Mouse (Mus musculus): ENCODE data around the gene Fbxl14.

The Fbxl14 gene

DNA sequence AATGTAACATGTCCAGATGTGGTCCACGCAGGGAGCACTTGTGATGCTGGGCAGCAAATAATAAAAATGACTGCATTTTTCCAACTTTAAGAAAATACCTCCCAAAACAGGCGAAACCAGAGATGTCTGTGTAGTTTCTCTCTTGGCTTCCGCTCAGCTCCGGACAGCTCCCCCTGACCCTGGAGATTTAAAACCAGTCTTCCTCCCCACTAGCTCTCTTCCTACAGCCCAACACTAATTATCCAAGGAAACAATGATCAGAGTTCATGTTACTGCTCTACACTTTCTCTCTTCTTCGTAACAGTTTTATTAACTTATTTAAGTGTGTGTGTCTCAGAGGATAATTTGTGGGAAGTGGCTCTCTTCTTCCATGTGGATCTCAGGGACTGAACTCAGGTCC is 19.1 kb upstream of the Fbxl14 start:
- no peaks in the 10 kb centered on the region for H3K36me3 ChIP-seq (ENCODE audit: insufficient read depth, low read length)

DNA sequence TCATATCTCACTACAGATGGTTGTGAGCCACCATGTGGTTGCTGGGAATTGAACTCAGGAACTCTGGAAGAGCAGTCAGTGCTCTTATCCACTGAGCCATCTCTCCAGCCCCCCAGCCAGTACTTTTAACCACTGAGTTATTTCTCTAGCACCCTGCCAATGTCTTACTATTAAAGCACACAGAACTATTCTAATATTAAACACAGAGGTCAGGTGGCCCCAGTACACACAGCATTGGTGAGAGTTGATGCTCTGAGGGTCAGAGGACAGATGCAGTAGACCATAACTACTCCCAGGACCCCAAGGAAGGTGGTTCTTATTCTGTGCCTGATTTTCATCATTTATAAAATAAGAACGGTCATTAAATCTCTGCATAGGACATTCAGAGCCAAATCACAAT is 13.3 kb upstream of the Fbxl14 start:
- Histone ChIP-seq H3K36me3 (ENCODE audit: insufficient read depth, low read length) (no peaks in the 10 kb centered on the region), H3K4me1 (replicated peaks; ENCODE audit: low read depth, low read length) (no peaks in the 10 kb centered on the region)

More for the DNA sequence above, 19.1 kb upstream of the Fbxl14 start:
- 0 out of 2 replicates have a peak, but pooled peaks cover 5% of the 10 kb centered on the region for H3K27me3 ChIP-seq (ENCODE audit: insufficient read depth, low read length)
- TF ChIP-seq NANOG (IDR thresholded peaks at IDR 0.05; ENCODE audit: borderline replicate concordance, low read length), result no peak
- no peaks in the 10 kb centered on the region; the same call in 1 of the 2 replicates for H3K4me1 ChIP-seq (replicated peaks; ENCODE audit: low read depth, low read length)
- no peaks in the 10 kb centered on the region for H3K9me3 ChIP-seq (ENCODE audit: low read length)
- no peak overlapping the region for H3K4me3 ChIP-seq (replicated peaks; ENCODE audit: low read length)

GRCm38 (mm10) chr6:119466921-119467784 is 12.3 kb upstream of the Fbxl14 start:
- no peaks in the 10 kb centered on the region for H3K27me3 ChIP-seq (ENCODE audit: insufficient read depth, low read length)
- TF ChIP-seq CTCF (conservative IDR thresholded peaks at IDR 0.05; ENCODE audit: low read length) (no peak), NANOG (IDR thresholded peaks at IDR 0.05; ENCODE audit: borderline replicate concordance, low read length) (no peak), POU5F1 (IDR thresholded peaks at IDR 0.05; ENCODE audit: borderline replicate concordance, low read length) (no peak)

More for the DNA sequence above, 13.3 kb upstream of the Fbxl14 start:
- TF ChIP-seq POU5F1 (IDR thresholded peaks at IDR 0.05; ENCODE audit: borderline replicate concordance, low read length) (no peak), CTCF (conservative IDR thresholded peaks at IDR 0.05; ENCODE audit: low read length) (no peak), NANOG (IDR thresholded peaks at IDR 0.05; ENCODE audit: borderline replicate concordance, low read length) (no peak)
- Histone ChIP-seq H3K9me3 (ENCODE audit: low read length) (peaks cover 12% of the 10 kb centered on the region; the same call in 1 of the 2 replicates), H3K4me3 (replicated peaks; ENCODE audit: low read length) (no peak overlapping the region), H3K27me3 (ENCODE audit: insufficient read depth, low read length) (no peaks in the 10 kb centered on the region)

DNA sequence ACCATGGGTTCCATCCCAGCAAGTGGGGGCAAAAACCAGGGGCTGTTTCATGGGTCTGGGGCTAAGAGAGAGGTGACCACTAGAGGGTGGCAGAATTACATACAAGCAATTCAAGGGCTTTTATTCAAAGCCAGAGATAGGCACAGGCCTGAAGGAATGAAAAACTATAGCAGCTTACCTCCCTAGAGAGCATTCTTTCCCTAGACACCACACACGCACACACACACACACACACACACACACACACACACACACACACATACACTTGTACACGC is 11.7 kb upstream of the Fbxl14 start:
- no peak for TF ChIP-seq NANOG (IDR thresholded peaks at IDR 0.05; ENCODE audit: borderline replicate concordance, low read length)
- no peak for TF ChIP-seq POU5F1 (IDR thresholded peaks at IDR 0.05; ENCODE audit: borderline replicate concordance, low read length)
- TF ChIP-seq CTCF (conservative IDR thresholded peaks at IDR 0.05; ENCODE audit: low read length), result no peak
- Histone ChIP-seq H3K4me3 (replicated peaks; ENCODE audit: low read length) (no peak overlapping the region), H3K36me3 (ENCODE audit: insufficient read depth, low read length) (no peaks in the 10 kb centered on the region), H3K9me3 (ENCODE audit: low read length) (peaks cover 12% of the 10 kb centered on the region; the same call in 1 of the 2 replicates), H3K4me1 (replicated peaks; ENCODE audit: low read depth, low read length) (peaks cover 3% of the 10 kb centered on the region; the same call in 1 of the 2 replicates), H3K27me3 (ENCODE audit: insufficient read depth, low read length) (no peaks in the 10 kb centered on the region)

More at GRCm38 (mm10) chr6:119466921-119467784, 12.3 kb upstream of the Fbxl14 start:
- peaks cover 3% of the 10 kb centered on the region; the same call in 1 of the 2 replicates for H3K4me1 ChIP-seq (replicated peaks; ENCODE audit: low read depth, low read length)
- no peaks in the 10 kb centered on the region for H3K36me3 ChIP-seq (ENCODE audit: insufficient read depth, low read length)
- H3K9me3 ChIP-seq (ENCODE audit: low read length), result peaks cover 12% of the 10 kb centered on the region; the same call in 1 of the 2 replicates
- no peak overlapping the region for H3K4me3 ChIP-seq (replicated peaks; ENCODE audit: low read length)

DNA sequence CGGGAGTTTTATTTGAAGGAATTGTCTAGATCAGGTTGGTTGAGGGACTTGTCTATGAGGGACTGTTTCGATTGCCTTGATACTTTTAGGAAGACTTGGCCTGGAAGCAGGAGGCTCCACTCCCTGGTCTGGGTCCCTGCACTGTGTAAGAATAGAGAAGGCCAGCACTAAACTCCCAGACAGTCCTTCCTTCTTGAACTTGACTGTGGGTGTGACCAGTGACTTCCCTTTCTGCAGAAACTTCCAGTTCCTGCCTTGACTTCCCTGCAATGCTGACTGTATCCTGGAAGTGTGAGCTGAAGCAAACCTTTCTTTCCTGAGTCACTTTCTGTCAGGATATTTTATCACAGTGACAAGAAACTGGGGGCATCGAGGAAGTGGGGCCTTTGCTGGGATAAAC is 8.7 kb upstream of the Fbxl14 start:
- H3K36me3 ChIP-seq (ENCODE audit: insufficient read depth, low read length), result no peaks in the 10 kb centered on the region
- peaks cover 12% of the 10 kb centered on the region; the same call in 1 of the 2 replicates for H3K9me3 ChIP-seq (ENCODE audit: low read length)
- H3K4me3 ChIP-seq (replicated peaks; ENCODE audit: low read length), result no peak overlapping the region
- peaks cover 3% of the 10 kb centered on the region; the same call in 1 of the 2 replicates for H3K4me1 ChIP-seq (replicated peaks; ENCODE audit: low read depth, low read length)
- H3K27me3 ChIP-seq (ENCODE audit: insufficient read depth, low read length), result 0 out of 2 replicates have a peak, but pooled peaks cover 5% of the 10 kb centered on the region
- no peak for TF ChIP-seq CTCF (conservative IDR thresholded peaks at IDR 0.05; ENCODE audit: low read length)
- no peak for TF ChIP-seq NANOG (IDR thresholded peaks at IDR 0.05; ENCODE audit: borderline replicate concordance, low read length)
- TF ChIP-seq POU5F1 (IDR thresholded peaks at IDR 0.05; ENCODE audit: borderline replicate concordance, low read length), result no peak

- peaks cover 6% of the 10 kb centered on the region; the same call in 1 of the 2 replicates for H3K4me1 ChIP-seq (replicated peaks; ENCODE audit: low read depth, low read length)
- TF ChIP-seq NANOG (IDR thresholded peaks at IDR 0.05; ENCODE audit: borderline replicate concordance, low read length) (no peak), POU5F1 (IDR thresholded peaks at IDR 0.05; ENCODE audit: borderline replicate concordance, low read length) (no peak), CTCF (conservative IDR thresholded peaks at IDR 0.05; ENCODE audit: low read length) (peak; percentile 89)
- no peaks in the 10 kb centered on the region for H3K36me3 ChIP-seq (ENCODE audit: insufficient read depth, low read length)
- no peak overlapping the region for H3K4me3 ChIP-seq (replicated peaks; ENCODE audit: low read length)
- 0 out of 2 replicates have a peak, but pooled peaks cover 5% of the 10 kb centered on the region for H3K27me3 ChIP-seq (ENCODE audit: insufficient read depth, low read length)
- H3K9me3 ChIP-seq (ENCODE audit: low read length), result peaks cover 12% of the 10 kb centered on the region; the same call in 1 of the 2 replicates
Observed at GRCm38 (mm10) chr6:119472135-119472534, 7.3 kb upstream of the Fbxl14 start.

DNA sequence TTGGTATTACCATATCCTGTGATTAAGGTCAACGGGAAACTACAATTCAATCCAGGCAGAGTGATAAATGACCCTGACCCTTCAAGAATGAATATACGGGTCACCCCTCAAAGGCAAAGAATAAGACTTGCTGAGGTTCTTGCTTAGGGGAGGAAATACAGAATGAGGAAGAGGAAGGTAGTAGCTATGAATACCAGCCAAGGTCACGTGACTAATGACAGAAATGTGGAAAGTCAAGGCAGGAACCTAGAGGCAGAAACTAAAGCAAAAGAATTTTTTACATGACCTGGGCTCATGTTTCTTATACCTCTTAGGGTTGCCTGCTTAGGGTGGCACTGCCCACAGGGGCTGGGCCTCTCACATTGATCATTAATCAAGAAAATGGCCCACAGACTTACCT is 6.8 kb upstream of the Fbxl14 start:
- no peaks in the 10 kb centered on the region for H3K36me3 ChIP-seq (ENCODE audit: insufficient read depth, low read length)
- H3K4me3 ChIP-seq (replicated peaks; ENCODE audit: low read length), result no peak overlapping the region
- TF ChIP-seq CTCF (conservative IDR thresholded peaks at IDR 0.05; ENCODE audit: low read length), result no peak
- no peak for TF ChIP-seq NANOG (IDR thresholded peaks at IDR 0.05; ENCODE audit: borderline replicate concordance, low read length)
- no peak for TF ChIP-seq POU5F1 (IDR thresholded peaks at IDR 0.05; ENCODE audit: borderline replicate concordance, low read length)
- 0 out of 2 replicates have a peak, but pooled peaks cover 5% of the 10 kb centered on the region for H3K27me3 ChIP-seq (ENCODE audit: insufficient read depth, low read length)
- H3K4me1 ChIP-seq (replicated peaks; ENCODE audit: low read depth, low read length), result peaks cover 9% of the 10 kb centered on the region
- H3K9me3 ChIP-seq (ENCODE audit: low read length), result peaks cover 12% of the 10 kb centered on the region; the same call in 1 of the 2 replicates

GRCm38 (mm10) chr6:119473446-119473845 is 6.0 kb upstream of the Fbxl14 start:
- H3K4me3 ChIP-seq (replicated peaks; ENCODE audit: low read length), result no peak overlapping the region
- H3K4me1 ChIP-seq (replicated peaks; ENCODE audit: low read depth, low read length), result peaks cover 17% of the 10 kb centered on the region
- TF ChIP-seq NANOG (IDR thresholded peaks at IDR 0.05; ENCODE audit: borderline replicate concordance, low read length), result no peak
- TF ChIP-seq CTCF (conservative IDR thresholded peaks at IDR 0.05; ENCODE audit: low read length), result no peak
- TF ChIP-seq POU5F1 (IDR thresholded peaks at IDR 0.05; ENCODE audit: borderline replicate concordance, low read length), result no peak
- no peaks in the 10 kb centered on the region for H3K36me3 ChIP-seq (ENCODE audit: insufficient read depth, low read length)
- H3K9me3 ChIP-seq (ENCODE audit: low read length), result peaks cover 7% of the 10 kb centered on the region; the same call in 1 of the 2 replicates
- H3K27me3 ChIP-seq (ENCODE audit: insufficient read depth, low read length), result 0 out of 2 replicates have a peak, but pooled peaks cover 5% of the 10 kb centered on the region
